Mouse (Mus musculus): ENCODE results near the gene Olfr671.
"Not testable (repeated sequence)": the region's sequence is repeated elsewhere in the genome, so short reads cannot be mapped to it uniquely, and the experiment has no call there.

DNA sequence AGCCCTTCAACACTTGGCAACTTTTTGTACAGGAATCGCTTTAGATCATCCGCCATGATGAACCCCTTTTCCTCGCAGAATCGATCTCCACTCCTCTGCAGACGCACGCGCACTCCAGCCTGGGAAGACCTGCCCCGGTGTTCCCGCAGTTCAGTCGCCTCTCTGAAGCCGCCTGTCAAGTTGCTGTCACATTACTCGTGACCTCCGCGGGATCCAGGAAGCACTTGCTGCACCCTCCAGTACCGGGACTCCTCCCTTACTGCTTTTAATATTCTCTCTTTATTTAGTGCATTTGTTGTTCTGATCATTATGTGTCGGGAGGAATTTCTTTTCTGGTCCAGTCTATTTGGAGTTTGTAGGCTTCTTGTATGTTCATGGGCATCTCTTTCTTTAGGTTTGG is 28.7 kb downstream of the Olfr671 start:
- TF ChIP-seq CTCF (IDR thresholded peaks at IDR 0.05; ENCODE audit: low read depth, low read length); POLR2A (IDR thresholded peaks at IDR 0.05; ENCODE audit: borderline replicate concordance, low read depth, low read length): not testable (repeated sequence)

All from bone marrow macrophage, adult 2 months (primary cell).